Mouse (Mus musculus) midbrain, embryonic 14.5 days (tissue): ENCODE data around the gene Ptger2. TPM values are rescaled to one million over a fixed set of nuclear protein-coding genes. Genes with fewer than 3 reads are reported as not detected.

Source experiments
- microRNA counts: library from miRNA; unstranded; fragments of <30 nt; microRNA quantifications from one replicate; lab custom pipeline; 2016
- microRNA-seq: library from miRNA; unstranded; fragments of <30 nt; microRNA quantifications from one replicate; pipeline ENCODE4, GENCODE M21; 2016
- polyA plus RNA-seq: library from polyadenylated mRNA; unstranded; fragments of >200 nt; fragmentation: Nextera tagmentation; extraction: Ambion mirVana; gene quantifications from 2 replicates; pipeline ENCODE4 v1.2.1, GENCODE M21; 2014

Gene Ptger2
- polyA plus RNA-seq, 1 experiment from 2014 or later, result 0.78 TPM

MicroRNAs encoded within 50 kb of the gene (microRNA counts, 519-probe panel; counts per million panel counts)
- microRNA mmu-miR-327 (lab: Ali Mortazavi, UCI), result not detected

Small RNAs within 50 kb of the gene (microRNA-seq; reads per million reads assigned to microRNA genes)
- not detected for gene Mir327

Other genes with a start within 250 kb of the Ptger2 start
- gene Gm8267, start 237.9 kb upstream of the Ptger2 start, polyA plus RNA-seq, result not detected in 2 replicates
- gene Ptgdr, start 128.8 kb upstream of the Ptger2 start, polyA plus RNA-seq, result 0.07 and 0.08 TPM in 2 replicates
- gene Gpr137c, start 231.5 kb downstream of the Ptger2 start, polyA plus RNA-seq, result 20.8 and 21.1 TPM in 2 replicates
- gene Txndc16, start 232.1 kb downstream of the Ptger2 start, polyA plus RNA-seq, result 28.4 and 40.0 TPM in 2 replicates